Mouse (Mus musculus) lung, adult 2 months (tissue): ENCODE measurements around the gene Wasf2. TPM values are rescaled to one million over a fixed set of nuclear protein-coding genes. Genes with fewer than 3 reads are reported as not detected.
A peak's percentile ranks its signal among the peaks of the same experiment; 100 is the strongest.

Experiments used
- DNase-seq: peaks from one replicate; pipeline ENCODE4 v3.0.0; 2022
- H3K4me1 ChIP-seq: fragments of 200-500 bp; 2 replicates; pipeline ENCODE4 v1.6.1; 2011; ENCODE audit warnings: low read length; ENCODE audit not compliant: control insufficient read depth, insufficient read depth
- H3K4me3 ChIP-seq: fragments of 200-500 bp; replicated peaks from 2 replicates; pipeline ENCODE3; 2011; ENCODE audit warnings: low read depth, mild to moderate bottlenecking, control low read depth, low read length; ENCODE audit errors: extremely low read depth
- CTCF ChIP-seq: fragments of 200-500 bp; IDR thresholded peaks from 2 replicates; pipeline ENCODE4 v1.5.1; 2011; ENCODE audit warnings: mild to moderate bottlenecking, low read length, control low read depth; ENCODE audit not compliant: insufficient read depth
- POLR2A ChIP-seq: fragments of 200-500 bp; IDR thresholded peaks from 2 replicates; pipeline ENCODE4 v1.6.1; 2011; ENCODE audit warnings: low read depth, mild to moderate bottlenecking, control low read depth, low read length, borderline replicate concordance; ENCODE audit errors: extremely low read depth
- WGBS: fragments of 180-500 bp; shearing (Covaris S2); methylation state at CpG from one replicate; pipeline ENCODE4 v1.1.7; 2018; 5-methylcytosine and 5-hydroxymethylcytosine counted together
- polyA plus RNA-seq: library from polyadenylated mRNA; depleted of rRNA; stranded (reverse); fragments of >200 nt; gene quantifications from 2 replicates; pipeline ENCODE4 v1.2.3, GENCODE M21; 2012; rRNA removed

Wasf2 gene
- 91.7 and 109 TPM in 2 replicates for polyA plus RNA-seq

- Histone ChIP-seq H3K4me3 (peak within 1 kb of the TSS; percentile 93), H3K4me1 (peaks cover 7% of the 10 kb centered on the region)
- no peak for TF ChIP-seq CTCF
- TF ChIP-seq POLR2A, result peak; percentile 94
- peak; percentile 91 for DNase-seq
- under 1% methylated on average over 65 of the region's 65 CpGs for WGBS
These were observed at the start of gene Wasf2 for GRCm38 (mm10) chr4:133129931-133130889. Wasf2 (plus strand) TSS chr4:133130505.

- WGBS, result 89% methylated on average over 3 of the region's 3 CpGs
- H3K4me1 ChIP-seq, result peaks cover 13% of the 10 kb centered on the region
- no peak for TF ChIP-seq POLR2A
- TF ChIP-seq CTCF, result no peak
These were observed 49.4 kb upstream of the Wasf2 start for GRCm38 (mm10) chr4:133080862-133081261.

GRCm38 (mm10) chr4:133082216-133082773, 48.0 kb upstream of the Wasf2 start:
- Histone ChIP-seq H3K4me3 (no peak overlapping the region), H3K4me1 (peaks cover 17% of the 10 kb centered on the region)
- WGBS, result 69% methylated on average over 6 of the region's 6 CpGs
- TF ChIP-seq POLR2A (no peak), CTCF (no peak)
- no peak for DNase-seq

More at GRCm38 (mm10) chr4:133080862-133081261, 49.4 kb upstream of the Wasf2 start:
- no peak overlapping the region for H3K4me3 ChIP-seq
- DNase-seq, result no peak

GRCm38 (mm10) chr4:133083991-133084861, 46.1 kb upstream of the Wasf2 start:
- WGBS, result 6% methylated on average over 3 of the region's 3 CpGs
- peak; percentile 33 for DNase-seq
- Histone ChIP-seq H3K4me3 (no peak overlapping the region), H3K4me1 (peaks cover 19% of the 10 kb centered on the region)
- no peak for TF ChIP-seq POLR2A
- no peak for TF ChIP-seq CTCF

GRCm38 (mm10) chr4:133085011-133085782, 45.1 kb upstream of the Wasf2 start:
- H3K4me3 ChIP-seq, result peak overlapping the region; percentile 50
- WGBS, result 3% methylated on average over 53 of the region's 53 CpGs
- DNase-seq, result peak; percentile 46
- TF ChIP-seq CTCF, result no peak
- TF ChIP-seq POLR2A, result peak; percentile 4; the same call in 1 of the 2 replicates
- H3K4me1 ChIP-seq, result peaks cover 23% of the 10 kb centered on the region

- no peak for DNase-seq
- TF ChIP-seq POLR2A, result no peak
- TF ChIP-seq CTCF, result no peak
- Histone ChIP-seq H3K4me1 (peaks cover 29% of the 10 kb centered on the region), H3K4me3 (no peak overlapping the region)
- WGBS, result 44% methylated on average over 12 of the region's 12 CpGs
These were observed 44.4 kb upstream of the Wasf2 start for GRCm38 (mm10) chr4:133085783-133086342.

- 69% methylated on average over 6 of the region's 6 CpGs for WGBS
- no peak for TF ChIP-seq CTCF
- no peak for TF ChIP-seq POLR2A
- Histone ChIP-seq H3K4me1 (peaks cover 40% of the 10 kb centered on the region), H3K4me3 (no peak overlapping the region)
- no peak for DNase-seq
These were observed 43.1 kb upstream of the Wasf2 start for GRCm38 (mm10) chr4:133087177-133087714.

- WGBS, result 49% methylated on average over 8 of the region's 8 CpGs
- peaks cover 44% of the 10 kb centered on the region for H3K4me1 ChIP-seq
- TF ChIP-seq CTCF (no peak), POLR2A (peak; percentile 27; the same call in 1 of the 2 replicates)
- no peak overlapping the region for H3K4me3 ChIP-seq
- peak; percentile 31 for DNase-seq
These were observed 42.5 kb upstream of the Wasf2 start for GRCm38 (mm10) chr4:133087835-133088234.
